Mouse (Mus musculus): ENCODE data around the gene Trappc10.

DNA sequence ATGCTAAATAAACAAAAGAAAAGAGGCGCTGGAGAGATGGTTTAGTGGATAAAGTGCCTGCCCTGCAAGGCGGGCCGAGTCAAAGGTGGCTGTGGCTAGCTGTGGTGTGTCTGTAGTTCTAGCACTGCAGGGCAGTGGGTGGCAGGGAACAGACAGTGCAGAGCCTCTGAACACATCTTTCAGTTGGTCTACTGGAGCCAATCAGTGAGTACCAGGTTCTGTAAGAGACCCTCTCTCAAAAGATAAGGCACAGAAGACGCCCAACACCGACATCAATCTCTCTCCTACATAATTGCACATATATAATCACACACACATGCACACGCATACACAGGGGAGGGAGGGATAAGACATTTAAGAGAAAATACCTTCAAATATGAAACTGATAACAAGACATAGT lies 6.6 kb downstream of the Trappc10 start:
- TF ChIP-seq CTCF (IDR thresholded peaks at IDR 0.05; ENCODE audit: control insufficient read depth, insufficient read depth, insufficient read length) (no peak), MYOG (IDR thresholded peaks at IDR 0.05; ENCODE audit: control insufficient read depth, extremely low read depth, insufficient read length) (no peak), USF1 (IDR thresholded peaks at IDR 0.05; ENCODE audit: low read depth) (no peak), MAX (IDR thresholded peaks at IDR 0.05) (no peak)
